Mouse (Mus musculus): ENCODE data around the gene Hbb-bt. TPM values are rescaled to one million over a fixed set of nuclear protein-coding genes. Genes with fewer than 3 reads are reported as not detected.
"Not testable (repeated sequence)": the region's sequence is repeated elsewhere in the genome, so short reads cannot be mapped to it uniquely, and the experiment has no call there.

Gene Hbb-bt
- polyA plus RNA-seq, 1 experiment, result 175 TPM

GRCm38 (mm10) chr7:103792669-103793388 lies 21.0 kb downstream of the Hbb-bt start:
- WGBS, result 33% methylated on average over 4 of the region's 4 CpGs
- Histone ChIP-seq H3K27me3 (ENCODE audit: control insufficient read depth, insufficient read depth, low read length) (no peaks in the 10 kb centered on the region), H3K4me1 (ENCODE audit: control insufficient read depth, insufficient read depth, low read length) (no peaks in the 10 kb centered on the region), H3K27ac (ENCODE audit: insufficient read depth, low read length) (no peak overlapping the region), H3K4me3 (replicated peaks; ENCODE audit: insufficient read depth, low read depth, low read length) (no peak overlapping the region)
- TF ChIP-seq POLR2A (IDR thresholded peaks at IDR 0.05; ENCODE audit: borderline replicate concordance, insufficient read depth, low read length) (no peak), CTCF (IDR thresholded peaks at IDR 0.05; ENCODE audit: borderline replicate concordance, insufficient read depth, low read depth, low read length) (no peak)
- no peak for DNase-seq

DNA sequence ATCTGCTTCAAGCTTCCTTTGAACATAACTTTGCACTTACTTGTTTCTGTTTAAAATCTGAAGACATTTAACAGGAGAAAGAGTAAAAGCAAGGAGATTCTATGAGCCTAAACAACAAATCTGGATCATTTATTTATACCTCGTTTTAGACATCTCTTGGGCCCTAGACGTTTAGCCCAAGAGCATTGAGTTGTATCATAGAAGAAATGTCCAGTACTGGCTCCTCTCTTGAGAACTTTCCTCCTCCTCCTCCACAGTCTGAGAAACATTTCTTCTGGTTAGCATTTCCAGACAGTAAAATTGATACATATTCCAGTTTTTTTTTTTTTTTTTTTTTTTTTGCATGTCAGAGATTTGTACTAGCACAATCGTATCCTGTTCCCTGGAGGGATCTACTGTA lies 22.1 kb downstream of the Hbb-bt start, which contains the start of gene Olfr67:
Gene Olfr67 (minus strand): TSS at position 101 of the 400 bp plus-strand sequence.
- 73% methylated on average over 3 of the region's 3 CpGs for WGBS
- TF ChIP-seq POLR2A (IDR thresholded peaks at IDR 0.05; ENCODE audit: borderline replicate concordance, insufficient read depth, low read length), result no peak
- no peak for TF ChIP-seq CTCF (IDR thresholded peaks at IDR 0.05; ENCODE audit: borderline replicate concordance, insufficient read depth, low read depth, low read length)
- no peak for DNase-seq
- Histone ChIP-seq H3K4me3 (replicated peaks; ENCODE audit: insufficient read depth, low read depth, low read length) (no peak within 1 kb of the TSS), H3K4me1 (ENCODE audit: control insufficient read depth, insufficient read depth, low read length) (no peaks in the 10 kb centered on the region), H3K27ac (ENCODE audit: insufficient read depth, low read length) (no peak within 1 kb of the TSS), H3K27me3 (ENCODE audit: control insufficient read depth, insufficient read depth, low read length) (no peaks in the 10 kb centered on the region)

DNA sequence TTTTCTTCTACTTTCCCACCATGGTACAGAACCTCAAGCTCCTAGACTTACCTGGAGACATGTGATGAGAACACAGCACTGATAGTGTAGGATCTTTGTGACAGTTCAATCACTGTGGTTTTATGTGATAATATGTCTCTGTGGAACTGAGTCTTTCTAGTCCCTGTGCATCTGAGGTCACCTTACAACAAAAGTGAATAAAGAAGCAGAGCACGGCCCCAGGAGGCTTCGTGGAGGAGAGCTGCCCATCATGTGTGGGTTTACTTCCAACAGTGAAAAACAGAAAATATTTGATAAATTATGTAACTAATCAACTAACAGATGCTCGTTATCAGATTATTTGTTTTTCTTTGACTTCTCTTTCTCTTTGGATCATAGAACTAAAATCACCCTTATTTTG lies 34.2 kb downstream of the Hbb-bt start, which contains the start of gene Olfr68:
Gene Olfr68 (minus strand): TSS at position 101 of the 400 bp plus-strand sequence.
- no peak within 1 kb of the TSS for H3K4me3 ChIP-seq (replicated peaks; ENCODE audit: insufficient read depth, low read depth, low read length)
- TF ChIP-seq CTCF (IDR thresholded peaks at IDR 0.05; ENCODE audit: borderline replicate concordance, insufficient read depth, low read depth, low read length), result no peak
- no peak for TF ChIP-seq POLR2A (IDR thresholded peaks at IDR 0.05; ENCODE audit: borderline replicate concordance, insufficient read depth, low read length)
- no peaks in the 10 kb centered on the region for H3K27me3 ChIP-seq (ENCODE audit: control insufficient read depth, insufficient read depth, low read length)
- H3K4me1 ChIP-seq (ENCODE audit: control insufficient read depth, insufficient read depth, low read length), result no peaks in the 10 kb centered on the region
- DNase-seq, result no peak
- 79% methylated on average over 3 of the region's 3 CpGs for WGBS
- H3K27ac ChIP-seq (ENCODE audit: insufficient read depth, low read length), result no peak within 1 kb of the TSS

GRCm38 (mm10) chr7:103777652-103778051 lies 36.1 kb downstream of the Hbb-bt start:
- not testable (repeated sequence) for H3K27me3 ChIP-seq (ENCODE audit: control insufficient read depth, insufficient read depth, low read length); H3K4me1 ChIP-seq (ENCODE audit: control insufficient read depth, insufficient read depth, low read length); H3K27ac ChIP-seq (ENCODE audit: insufficient read depth, low read length); H3K4me3 ChIP-seq (replicated peaks; ENCODE audit: insufficient read depth, low read depth, low read length); DNase-seq
- WGBS, result 77% methylated on average over 4 of the region's 4 CpGs

- WGBS, result 66% methylated on average over 2 of the region's 2 CpGs
- Histone ChIP-seq H3K4me1 (ENCODE audit: control insufficient read depth, insufficient read depth, low read length) (no peaks in the 10 kb centered on the region), H3K4me3 (replicated peaks; ENCODE audit: insufficient read depth, low read depth, low read length) (no peak within 1 kb of the TSS), H3K27me3 (ENCODE audit: control insufficient read depth, insufficient read depth, low read length) (no peaks in the 10 kb centered on the region), H3K27ac (ENCODE audit: insufficient read depth, low read length) (no peak within 1 kb of the TSS)
- TF ChIP-seq CTCF (IDR thresholded peaks at IDR 0.05; ENCODE audit: borderline replicate concordance, insufficient read depth, low read depth, low read length), result no peak
- no peak for TF ChIP-seq POLR2A (IDR thresholded peaks at IDR 0.05; ENCODE audit: borderline replicate concordance, insufficient read depth, low read length)
- no peak for DNase-seq
These were observed 42.3 kb downstream of the Hbb-bt start, which contains the start of gene Olfr69 for GRCm38 (mm10) chr7:103771494-103771893. TSS of gene Olfr69 (minus strand) at chr7:103771594.

- WGBS, result 86% methylated on average over 6 of the region's 6 CpGs
- not testable (repeated sequence) for H3K4me1 ChIP-seq (ENCODE audit: control insufficient read depth, insufficient read depth, low read length); H3K27me3 ChIP-seq (ENCODE audit: control insufficient read depth, insufficient read depth, low read length); DNase-seq; H3K27ac ChIP-seq (ENCODE audit: insufficient read depth, low read length); H3K4me3 ChIP-seq (replicated peaks; ENCODE audit: insufficient read depth, low read depth, low read length)
These were observed 46.1 kb downstream of the Hbb-bt start for GRCm38 (mm10) chr7:103767687-103768086.

Other genes with a start within 250 kb of the Hbb-bt start
- not detected in 2 replicates for gene Olfr616, start 244.9 kb downstream of the Hbb-bt start, polyA plus RNA-seq (2012; rRNA removed)
- not detected in 2 replicates for gene Olfr617, start 240.9 kb downstream of the Hbb-bt start, polyA plus RNA-seq (2012; rRNA removed)
- gene Olfr618, start 223.9 kb downstream of the Hbb-bt start, polyA plus RNA-seq (2012; rRNA removed), result not detected in 2 replicates
- not detected in 2 replicates for gene Olfr619, start 213.4 kb downstream of the Hbb-bt start, polyA plus RNA-seq (2012; rRNA removed)
- gene Olfr620, start 201.5 kb downstream of the Hbb-bt start, polyA plus RNA-seq (2012; rRNA removed), result not detected in 2 replicates
- gene Olfr622, start 171.3 kb downstream of the Hbb-bt start, polyA plus RNA-seq (2012; rRNA removed), result not detected in 2 replicates
- not detected in 2 replicates for gene Olfr623, start 150.3 kb downstream of the Hbb-bt start, polyA plus RNA-seq (2012; rRNA removed)
- not detected in 2 replicates for gene Olfr624, start 142.8 kb downstream of the Hbb-bt start, polyA plus RNA-seq (2012; rRNA removed)
- gene Olfr625-ps1, start 131.3 kb downstream of the Hbb-bt start, polyA plus RNA-seq (2012; rRNA removed), result not detected in 2 replicates
- not detected in 2 replicates for gene Olfr243, start 99.3 kb downstream of the Hbb-bt start, polyA plus RNA-seq (2012; rRNA removed)
- gene Olfr628, start 83.6 kb downstream of the Hbb-bt start, polyA plus RNA-seq (2012; rRNA removed), result not detected in 2 replicates
- gene Olfr629, start 69.1 kb downstream of the Hbb-bt start, polyA plus RNA-seq (2012; rRNA removed), result not detected in 2 replicates
- gene Olfr630, start 56.7 kb downstream of the Hbb-bt start, polyA plus RNA-seq (2012; rRNA removed), result not detected in 2 replicates
- not detected in 2 replicates for gene Olfr69, start 42.4 kb downstream of the Hbb-bt start, polyA plus RNA-seq (2012; rRNA removed)
- not detected in 2 replicates for gene Olfr68, start 34.3 kb downstream of the Hbb-bt start, polyA plus RNA-seq (2012; rRNA removed)
- not detected in 2 replicates for gene Olfr67, start 22.2 kb downstream of the Hbb-bt start, polyA plus RNA-seq (2012; rRNA removed)
- 581 and 1,292 TPM in 2 replicates for gene Hbb-bs, start 14.1 kb upstream of the Hbb-bt start, polyA plus RNA-seq (2012; rRNA removed)
- not detected in 2 replicates for gene Hbb-bh2, start 26.5 kb upstream of the Hbb-bt start, polyA plus RNA-seq (2012; rRNA removed)
- 0.41 TPM in 1 of 2 replicates, not detected in the other for gene Hbb-bh1, start 29.2 kb upstream of the Hbb-bt start, polyA plus RNA-seq (2012; rRNA removed)
- gene Hbb-y, start 39.2 kb upstream of the Hbb-bt start, polyA plus RNA-seq (2012; rRNA removed), result 1.3 and 2.3 TPM in 2 replicates
- not detected in 2 replicates for gene Olfr66, start 72.3 kb upstream of the Hbb-bt start, polyA plus RNA-seq (2012; rRNA removed)
- not detected in 2 replicates for gene Olfr64, start 80.5 kb upstream of the Hbb-bt start, polyA plus RNA-seq (2012; rRNA removed)
- not detected in 2 replicates for gene Olfr65, start 89.5 kb upstream of the Hbb-bt start, polyA plus RNA-seq (2012; rRNA removed)
- gene Olfr631, start 114.8 kb upstream of the Hbb-bt start, polyA plus RNA-seq (2012; rRNA removed), result not detected in 2 replicates
- not detected in 2 replicates for gene Olfr632, start 120.4 kb upstream of the Hbb-bt start, polyA plus RNA-seq (2012; rRNA removed)
- gene Olfr633, start 130.4 kb upstream of the Hbb-bt start, polyA plus RNA-seq (2012; rRNA removed), result not detected in 2 replicates
- not detected in 2 replicates for gene Olfr635, start 157.2 kb upstream of the Hbb-bt start, polyA plus RNA-seq (2012; rRNA removed)
- gene Olfr638, start 184.8 kb upstream of the Hbb-bt start, polyA plus RNA-seq (2012; rRNA removed), result not detected in 2 replicates
- 0.02 TPM in 1 of 2 replicates, not detected in the other for gene Olfr639, start 203.3 kb upstream of the Hbb-bt start, polyA plus RNA-seq (2012; rRNA removed)
- not detected in 2 replicates for gene Olfr640, start 211.6 kb upstream of the Hbb-bt start, polyA plus RNA-seq (2012; rRNA removed)
- not detected in 2 replicates for gene Olfr641, start 221.4 kb upstream of the Hbb-bt start, polyA plus RNA-seq (2012; rRNA removed)
- gene Olfr642, start 238.7 kb upstream of the Hbb-bt start, polyA plus RNA-seq (2012; rRNA removed), result not detected in 2 replicates
- not detected in 2 replicates for gene 4930516K23Rik, start 247.4 kb upstream of the Hbb-bt start, polyA plus RNA-seq (2012; rRNA removed)